Mouse (Mus musculus): ENCODE measurements around the gene Scamp4. TPM values are rescaled to one million over a fixed set of nuclear protein-coding genes. Genes with fewer than 3 reads are reported as not detected.
A peak's percentile ranks its signal among the peaks of the same experiment; 100 is the strongest.
"Not testable (repeated sequence)": the region's sequence is repeated elsewhere in the genome, so short reads cannot be mapped to it uniquely, and the experiment has no call there.

Scamp4 gene
- polyA plus RNA-seq, 1 experiment from 2014 or later = 97.9 TPM

- Histone ChIP-seq H3K27me3 (ENCODE audit: insufficient read depth, poor library complexity, severe bottlenecking) (no peaks in the 10 kb centered on the region), H3K9me3 (no peaks in the 10 kb centered on the region), H3K27ac (no peak overlapping the region; the same call in 1 of the 2 replicates), H3K4me3 (no peak overlapping the region; the same call in 1 of the 2 replicates), H3K4me1 (peaks cover 62% of the 10 kb centered on the region), H3K36me3 (peaks cover 47% of the 10 kb centered on the region)
- DNase-seq (ENCODE audit: low spot score) = no peak
- 76% methylated on average over 12 of the region's 12 CpGs for WGBS
Observed at GRCm38 (mm10) chr10:80584642-80585552, 17.8 kb upstream of the Scamp4 start.

GRCm38 (mm10) chr10:80585581-80585980 is 17.1 kb upstream of the Scamp4 start:
- Histone ChIP-seq H3K4me3 (no peak overlapping the region; the same call in 1 of the 2 replicates), H3K36me3 (peaks cover 47% of the 10 kb centered on the region), H3K9me3 (no peaks in the 10 kb centered on the region), H3K27me3 (ENCODE audit: insufficient read depth, poor library complexity, severe bottlenecking) (no peaks in the 10 kb centered on the region), H3K27ac (peak overlapping the region; percentile 84; the same call in 1 of the 2 replicates), H3K4me1 (peaks cover 63% of the 10 kb centered on the region)
- 92% methylated on average over 8 of the region's 8 CpGs for WGBS
- no peak for DNase-seq (ENCODE audit: low spot score)

- DNase-seq (ENCODE audit: low spot score) = no peak
- Histone ChIP-seq H3K27ac (peak overlapping the region; percentile 84), H3K4me1 (peaks cover 65% of the 10 kb centered on the region), H3K27me3 (ENCODE audit: insufficient read depth, poor library complexity, severe bottlenecking) (no peaks in the 10 kb centered on the region), H3K4me3 (peak overlapping the region; percentile 35), H3K36me3 (peaks cover 47% of the 10 kb centered on the region), H3K9me3 (no peaks in the 10 kb centered on the region)
- WGBS = 93% methylated on average over 50 of the region's 51 CpGs
Observed at GRCm38 (mm10) chr10:80586407-80587304, 16.0 kb upstream of the Scamp4 start.

- H3K9me3 ChIP-seq = no peaks in the 10 kb centered on the region
- DNase-seq (ENCODE audit: low spot score) = no peak
- peaks cover 43% of the 10 kb centered on the region for H3K36me3 ChIP-seq
- H3K27me3 ChIP-seq (ENCODE audit: insufficient read depth, poor library complexity, severe bottlenecking) = no peaks in the 10 kb centered on the region
- peak overlapping the region; percentile 84 for H3K27ac ChIP-seq
- 58% methylated on average over 4 of the region's 4 CpGs for WGBS
- peaks cover 65% of the 10 kb centered on the region for H3K4me1 ChIP-seq
- peak overlapping the region; percentile 35 for H3K4me3 ChIP-seq
Observed at GRCm38 (mm10) chr10:80587305-80587657, 15.4 kb upstream of the Scamp4 start.

- no peak for DNase-seq (ENCODE audit: low spot score)
- Histone ChIP-seq H3K36me3 (peaks cover 26% of the 10 kb centered on the region), H3K27me3 (ENCODE audit: insufficient read depth, poor library complexity, severe bottlenecking) (no peaks in the 10 kb centered on the region), H3K4me1 (peaks cover 54% of the 10 kb centered on the region), H3K4me3 (peak overlapping the region; percentile 99), H3K9me3 (no peaks in the 10 kb centered on the region), H3K27ac (peak overlapping the region; percentile 94)
- 13% methylated on average over 12 of the region's 12 CpGs for WGBS
Observed at GRCm38 (mm10) chr10:80589127-80589878, 13.4 kb upstream of the Scamp4 start.

GRCm38 (mm10) chr10:80589879-80590854 is 12.5 kb upstream of the Scamp4 start, which contains the start of gene Abhd17a:
Gene Abhd17a, minus strand, starts transcription at chr10:80590341.
- 1% methylated on average over 65 of the region's 73 CpGs for WGBS
- Histone ChIP-seq H3K4me3 (peak within 1 kb of the TSS; percentile 99), H3K27me3 (ENCODE audit: insufficient read depth, poor library complexity, severe bottlenecking) (no peaks in the 10 kb centered on the region), H3K9me3 (no peaks in the 10 kb centered on the region), H3K27ac (peak within 1 kb of the TSS; percentile 94), H3K36me3 (peaks cover 18% of the 10 kb centered on the region), H3K4me1 (peaks cover 47% of the 10 kb centered on the region)
- peak; percentile 100 for DNase-seq (ENCODE audit: low spot score)

- WGBS = 43% methylated on average over 4 of the region's 4 CpGs
- no peaks in the 10 kb centered on the region for H3K36me3 ChIP-seq
- H3K9me3 ChIP-seq = no peaks in the 10 kb centered on the region
- H3K27ac ChIP-seq = no peak overlapping the region; the same call in 1 of the 2 replicates
- DNase-seq (ENCODE audit: low spot score) = no peak
- no peaks in the 10 kb centered on the region for H3K27me3 ChIP-seq (ENCODE audit: insufficient read depth, poor library complexity, severe bottlenecking)
- no peak overlapping the region for H3K4me3 ChIP-seq
- no peaks in the 10 kb centered on the region; the same call in 1 of the 2 replicates for H3K4me1 ChIP-seq
Observed at GRCm38 (mm10) chr10:80596318-80596717, 6.4 kb upstream of the Scamp4 start.

GRCm38 (mm10) chr10:80603364-80603763 is 692 bp downstream of the Scamp4 start:
- peak overlapping the region; percentile 89 for H3K4me3 ChIP-seq
- no peaks in the 10 kb centered on the region for H3K27me3 ChIP-seq (ENCODE audit: insufficient read depth, poor library complexity, severe bottlenecking)
- 27% methylated on average over 7 of the region's 7 CpGs for WGBS
- H3K9me3 ChIP-seq = no peaks in the 10 kb centered on the region
- H3K36me3 ChIP-seq = peaks cover 32% of the 10 kb centered on the region
- DNase-seq (ENCODE audit: low spot score) = no peak
- H3K4me1 ChIP-seq = peaks cover 37% of the 10 kb centered on the region
- peak overlapping the region; percentile 90 for H3K27ac ChIP-seq

GRCm38 (mm10) chr10:80604001-80604509 is 1.4 kb downstream of the Scamp4 start:
- Histone ChIP-seq H3K4me3 (peak overlapping the region; percentile 89), H3K36me3 (peaks cover 39% of the 10 kb centered on the region), H3K27ac (peak overlapping the region; percentile 90; the same call in 1 of the 2 replicates), H3K4me1 (peaks cover 37% of the 10 kb centered on the region), H3K27me3 (ENCODE audit: insufficient read depth, poor library complexity, severe bottlenecking) (no peaks in the 10 kb centered on the region), H3K9me3 (no peaks in the 10 kb centered on the region)
- 90% methylated on average over 7 of the region's 7 CpGs for WGBS
- peak; percentile 89 for DNase-seq (ENCODE audit: low spot score)

GRCm38 (mm10) chr10:80604988-80605387 is 2.3 kb downstream of the Scamp4 start:
- Histone ChIP-seq H3K36me3 (peaks cover 48% of the 10 kb centered on the region), H3K27ac (peak overlapping the region; percentile 90; the same call in 1 of the 2 replicates), H3K9me3 (no peaks in the 10 kb centered on the region), H3K27me3 (ENCODE audit: insufficient read depth, poor library complexity, severe bottlenecking) (no peaks in the 10 kb centered on the region), H3K4me1 (peaks cover 37% of the 10 kb centered on the region), H3K4me3 (no peak overlapping the region)
- DNase-seq (ENCODE audit: low spot score) = no peak
- 91% methylated on average over 2 of the region's 2 CpGs for WGBS

GRCm38 (mm10) chr10:80605721-80606120 is 3.0 kb downstream of the Scamp4 start, which contains the start of gene Gm49322:
Gene Gm49322, plus strand, starts transcription at chr10:80606021.
- peak within 1 kb of the TSS; percentile 8; the same call in 1 of the 2 replicates for H3K4me3 ChIP-seq
- peak within 1 kb of the TSS; percentile 90; the same call in 1 of the 2 replicates for H3K27ac ChIP-seq
- not testable (repeated sequence) for H3K9me3 ChIP-seq; DNase-seq (ENCODE audit: low spot score); H3K27me3 ChIP-seq (ENCODE audit: insufficient read depth, poor library complexity, severe bottlenecking)
- peaks cover 42% of the 10 kb centered on the region for H3K4me1 ChIP-seq
- peaks cover 55% of the 10 kb centered on the region for H3K36me3 ChIP-seq
- 82% methylated on average over 4 of the region's 4 CpGs for WGBS
